Mouse (Mus musculus) left cerebral cortex, adult 8-10 months (tissue): ENCODE results near the gene Mgat5. TPM values are rescaled to one million over a fixed set of nuclear protein-coding genes. Genes with fewer than 3 reads are reported as not detected.

Experiments used
- DNase-seq, 2 experiments: peaks; one replicate each; pipeline ENCODE4 v3.0.0; 2022; ENCODE audit warnings: low spot score in 2 of 2
- total RNA-seq, 4 experiments: library from RNA; stranded (reverse); gene quantifications; 2 replicates each; pipeline ENCODE4 v1.2.4; 2022

Mgat5 gene
- total RNA-seq, 4 experiments from 2014 or later: 65.4 to 79.2 (median 69.7) TPM

GRCm38 (mm10) chr1:127304281-127304680 lies 99.5 kb downstream of the Mgat5 start:
- DNase-seq: no peak

- DNase-seq: no peak
Observed at GRCm38 (mm10) chr1:127305582-127305981, 100.8 kb downstream of the Mgat5 start.

- no peak for DNase-seq
Observed at GRCm38 (mm10) chr1:127306024-127306771, 101.4 kb downstream of the Mgat5 start.

GRCm38 (mm10) chr1:127307361-127307760 lies 102.5 kb downstream of the Mgat5 start:
- DNase-seq: no peak

- no peak for DNase-seq
Observed at GRCm38 (mm10) chr1:127308207-127308725, 103.5 kb downstream of the Mgat5 start.

GRCm38 (mm10) chr1:127308989-127309701 lies 104.3 kb downstream of the Mgat5 start:
- no peak for DNase-seq

GRCm38 (mm10) chr1:127310011-127310410 lies 105.2 kb downstream of the Mgat5 start:
- DNase-seq: no peak

GRCm38 (mm10) chr1:127310703-127311102 lies 105.9 kb downstream of the Mgat5 start:
- no peak for DNase-seq

GRCm38 (mm10) chr1:127313652-127314350 lies 109.0 kb downstream of the Mgat5 start:
- no peak for DNase-seq

GRCm38 (mm10) chr1:127315763-127316627 lies 111.2 kb downstream of the Mgat5 start:
- DNase-seq: no peak

- DNase-seq: no peak
Observed at GRCm38 (mm10) chr1:127316651-127317050, 111.8 kb downstream of the Mgat5 start.

- DNase-seq: no peak
Observed at GRCm38 (mm10) chr1:127317541-127317940, 112.7 kb downstream of the Mgat5 start.

GRCm38 (mm10) chr1:127318486-127318885 lies 113.7 kb downstream of the Mgat5 start:
- DNase-seq: no peak

- DNase-seq: no peak
Observed at GRCm38 (mm10) chr1:127319768-127320167, 115.0 kb downstream of the Mgat5 start.

GRCm38 (mm10) chr1:127320956-127321355 lies 116.1 kb downstream of the Mgat5 start:
- no peak for DNase-seq

GRCm38 (mm10) chr1:127321638-127322037 lies 116.8 kb downstream of the Mgat5 start:
- no peak for DNase-seq

GRCm38 (mm10) chr1:127322169-127322805 lies 117.5 kb downstream of the Mgat5 start:
- no peak for DNase-seq

- no peak for DNase-seq
Observed at GRCm38 (mm10) chr1:127325601-127326198, 120.9 kb downstream of the Mgat5 start.

- no peak for DNase-seq
Observed at GRCm38 (mm10) chr1:127327773-127328172, 123.0 kb downstream of the Mgat5 start.

GRCm38 (mm10) chr1:127328354-127328875 lies 123.6 kb downstream of the Mgat5 start:
- no peak for DNase-seq
